Mouse (Mus musculus) intestine, embryonic 16.5 days (tissue): Measurements from ENCODE around the gene Gstm7. TPM values are rescaled to one million over a fixed set of nuclear protein-coding genes. Genes with fewer than 3 reads are reported as not detected.
"Not testable (repeated sequence)": the region's sequence is repeated elsewhere in the genome, so short reads cannot be mapped to it uniquely, and the experiment has no call there.

Source experiments
- ATAC-seq: fragments of 200-750 bp; cut with Nextera tagmentation; 2 replicates; pipeline ENCODE4 v1.8.0; 2017; ENCODE audit warnings: moderate TSS enrichment, moderate library complexity
- H3K27ac ChIP-seq: fragments of 300-500 bp; sonication (generic); 2 replicates; pipeline ENCODE4 v1.5.1; 2014; ENCODE audit warnings: mild to moderate bottlenecking, low read length
- H3K27me3 ChIP-seq: fragments of 300-500 bp; sonication (generic); replicated peaks from 2 replicates; pipeline ENCODE4 v1.6.1; 2014; ENCODE audit warnings: low read length, control low read depth, mixed read lengths; ENCODE audit not compliant: control insufficient read depth, insufficient read depth
- H3K36me3 ChIP-seq: fragments of 300-500 bp; sonication (generic); 2 replicates; pipeline ENCODE4 v1.6.1; 2014; ENCODE audit warnings: low read length, control low read depth; ENCODE audit not compliant: control insufficient read depth, insufficient read depth
- H3K4me1 ChIP-seq: fragments of 300-500 bp; sonication (generic); 2 replicates; pipeline ENCODE4 v1.6.1; 2014; ENCODE audit warnings: low read length, control low read depth, mixed read lengths; ENCODE audit not compliant: control insufficient read depth, insufficient read depth
- H3K4me2 ChIP-seq: fragments of 300-500 bp; sonication (generic); 2 replicates; pipeline ENCODE4 v1.6.1; 2014; ENCODE audit warnings: low read depth, low read length, control low read depth
- H3K4me3 ChIP-seq: fragments of 300-500 bp; sonication (generic); 2 replicates; pipeline ENCODE4 v1.5.1; 2014; ENCODE audit warnings: mild to moderate bottlenecking, low read length
- H3K9ac ChIP-seq: fragments of 300-500 bp; sonication (generic); 2 replicates; pipeline ENCODE4 v1.6.1; 2014; ENCODE audit warnings: low read depth, low read length
- H3K9me3 ChIP-seq: fragments of 300-500 bp; sonication (generic); 2 replicates; pipeline ENCODE4 v1.6.1; 2016; ENCODE audit warnings: low read length, control low read depth; ENCODE audit not compliant: control insufficient read depth
- WGBS: fragments of 180-500 bp; shearing (Covaris S2); extraction: QIAGEN DNeasy Blood & Tissue Kit; methylation state at CpG from one replicate; pipeline ENCODE4 v1.1.7; 2014; 5-methylcytosine and 5-hydroxymethylcytosine counted together
- polyA plus RNA-seq: library from polyadenylated mRNA; unstranded; fragments of >200 nt; fragmentation: Nextera tagmentation; extraction: Ambion mirVana; gene quantifications from 2 replicates; pipeline ENCODE4 v1.2.1, GENCODE M21; 2015

Gstm7 gene
- 32.2 and 32.7 TPM in 2 replicates for polyA plus RNA-seq

DNA sequence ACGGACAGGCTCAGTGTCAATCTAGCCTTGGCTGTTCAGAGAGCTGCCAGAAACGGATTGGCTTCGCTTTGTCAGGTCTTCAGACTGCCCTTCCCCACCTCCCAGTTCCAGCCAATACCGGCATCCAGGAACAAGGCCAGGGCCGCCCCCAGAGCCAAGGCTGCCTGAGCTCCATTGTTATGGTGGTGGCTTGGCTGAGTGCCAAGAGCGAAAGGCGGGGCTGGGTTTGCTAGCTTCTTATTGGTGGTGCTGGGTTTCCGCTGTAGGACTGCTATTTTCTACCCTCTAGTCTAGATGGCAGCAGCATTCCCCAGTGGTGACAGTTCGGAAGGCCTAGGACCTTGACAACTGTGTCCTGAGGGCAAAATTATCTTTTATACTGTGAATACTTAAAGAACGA, at the start of gene Gstm7:
TSS of gene Gstm7 (minus strand) at position 148 of the 400 bp plus-strand sequence.
- Histone ChIP-seq H3K9me3 (no peaks in the 10 kb centered on the region), H3K36me3 (no peaks in the 10 kb centered on the region), H3K27ac (peak within 1 kb of the TSS; percentile 62), H3K4me1 (0 out of 2 replicates have a peak, but pooled peaks cover 6% of the 10 kb centered on the region), H3K4me3 (peak within 1 kb of the TSS; percentile 34), H3K27me3 (no peaks in the 10 kb centered on the region), H3K4me2 (peak within 1 kb of the TSS; percentile 63), H3K9ac (peak within 1 kb of the TSS; percentile 62)
- WGBS: 5% methylated on average over 10 of the region's 10 CpGs
- peak; percentile 97 for ATAC-seq

DNA sequence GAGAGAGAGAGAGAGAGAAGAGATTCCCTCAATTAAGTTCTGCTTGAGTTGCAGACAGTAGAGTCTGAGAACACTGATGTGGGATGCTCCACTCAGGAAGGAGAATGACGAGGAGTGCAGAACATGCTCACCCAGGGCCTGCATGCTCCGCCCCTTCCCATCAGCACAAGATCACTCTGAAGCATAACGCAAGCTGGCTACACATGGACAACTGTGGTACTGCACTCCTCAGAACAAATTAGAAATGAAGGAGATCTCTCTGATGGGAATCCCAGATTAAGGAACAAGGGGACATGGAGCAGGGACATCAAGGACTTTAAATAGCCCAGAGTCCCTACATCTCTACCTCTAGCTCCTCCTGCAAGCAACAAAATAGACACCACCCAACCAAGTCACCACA, 49.6 kb upstream of the Gstm7 start:
- no peak overlapping the region for H3K27ac ChIP-seq
- no peak overlapping the region for H3K4me2 ChIP-seq
- no peak overlapping the region for H3K4me3 ChIP-seq
- WGBS: 68% methylated on average over 3 of the region's 3 CpGs
- peaks cover 21% of the 10 kb centered on the region for H3K4me1 ChIP-seq
- no peaks in the 10 kb centered on the region for H3K27me3 ChIP-seq
- H3K9me3 ChIP-seq: no peaks in the 10 kb centered on the region
- H3K9ac ChIP-seq: no peak overlapping the region
- no peaks in the 10 kb centered on the region for H3K36me3 ChIP-seq
- no peak for ATAC-seq

- Histone ChIP-seq H3K4me2 (no peak overlapping the region), H3K36me3 (no peaks in the 10 kb centered on the region), H3K27me3 (no peaks in the 10 kb centered on the region), H3K9ac (no peak overlapping the region), H3K4me1 (peaks cover 15% of the 10 kb centered on the region), H3K4me3 (no peak overlapping the region), H3K27ac (peak overlapping the region; percentile 74), H3K9me3 (no peaks in the 10 kb centered on the region)
- ATAC-seq: peak; percentile 96
- 49% methylated on average over 3 of the region's 3 CpGs for WGBS
These were observed 46.1 kb upstream of the Gstm7 start for GRCm38 (mm10) chr3:107977691-107978090.

DNA sequence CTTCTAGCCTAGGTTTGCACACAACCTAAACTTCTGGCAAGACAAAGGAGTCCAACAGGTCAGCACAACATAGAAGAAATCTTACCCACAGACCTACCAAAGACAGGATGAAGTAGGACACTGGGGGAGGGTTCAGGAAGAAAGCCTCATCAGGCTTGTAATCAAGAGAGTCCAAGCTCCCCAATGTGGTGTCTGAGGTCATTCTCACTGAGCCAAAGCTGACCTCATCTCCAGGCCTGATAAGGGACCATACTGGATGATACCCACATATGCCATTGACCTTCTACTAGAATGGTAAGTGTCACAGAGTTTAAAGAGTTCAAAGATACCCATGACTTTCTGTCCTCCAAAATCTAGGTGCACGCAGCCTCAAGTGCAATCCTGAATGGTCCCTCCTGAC, 42.6 kb upstream of the Gstm7 start:
- WGBS: 100% methylated on average over 1 of the region's 1 CpGs
- no peaks in the 10 kb centered on the region for H3K27me3 ChIP-seq

GRCm38 (mm10) chr3:107972070-107972469, 40.5 kb upstream of the Gstm7 start:
- Histone ChIP-seq H3K9ac (no peak overlapping the region), H3K36me3 (no peaks in the 10 kb centered on the region), H3K4me2 (no peak overlapping the region), H3K27me3 (no peaks in the 10 kb centered on the region), H3K4me3 (no peak overlapping the region), H3K4me1 (peaks cover 7% of the 10 kb centered on the region), H3K27ac (no peak overlapping the region), H3K9me3 (no peaks in the 10 kb centered on the region)
- WGBS: 48% methylated on average over 3 of the region's 3 CpGs
- 0 out of 2 replicates have a peak, but pooled peaks have one; percentile 32 for ATAC-seq

More for the DNA sequence above, 42.6 kb upstream of the Gstm7 start:
- H3K9ac ChIP-seq: no peak overlapping the region
- no peaks in the 10 kb centered on the region for H3K9me3 ChIP-seq
- no peak overlapping the region for H3K4me3 ChIP-seq
- no peak for ATAC-seq
- no peaks in the 10 kb centered on the region for H3K36me3 ChIP-seq
- peaks cover 11% of the 10 kb centered on the region for H3K4me1 ChIP-seq
- no peak overlapping the region for H3K27ac ChIP-seq
- H3K4me2 ChIP-seq: no peak overlapping the region

DNA sequence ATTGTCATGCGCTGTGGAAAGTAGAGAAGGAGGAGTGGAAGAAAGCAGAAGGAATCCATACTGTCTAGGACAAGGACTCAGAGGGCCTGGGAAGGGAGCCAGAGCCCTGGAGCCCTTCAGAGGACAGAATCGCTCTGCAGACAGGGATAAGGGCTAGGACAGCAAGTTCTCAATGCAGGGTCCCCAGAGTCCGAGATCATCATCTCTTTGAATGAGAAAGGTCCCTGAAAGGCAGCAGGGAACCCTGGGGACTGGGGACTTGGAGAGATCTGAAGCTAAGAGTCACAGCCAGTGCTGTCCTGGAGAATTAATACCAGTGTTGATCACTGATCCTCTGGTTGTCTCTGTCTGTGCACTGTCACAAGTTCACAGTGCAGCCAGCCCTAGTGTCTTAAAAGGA, 39.5 kb upstream of the Gstm7 start:
- not testable (repeated sequence) for H3K36me3 ChIP-seq, H3K4me1 ChIP-seq, H3K27me3 ChIP-seq, H3K4me2 ChIP-seq, H3K27ac ChIP-seq, H3K9me3 ChIP-seq, H3K9ac ChIP-seq, H3K4me3 ChIP-seq, ATAC-seq
- 64% methylated on average over 3 of the region's 3 CpGs for WGBS

DNA sequence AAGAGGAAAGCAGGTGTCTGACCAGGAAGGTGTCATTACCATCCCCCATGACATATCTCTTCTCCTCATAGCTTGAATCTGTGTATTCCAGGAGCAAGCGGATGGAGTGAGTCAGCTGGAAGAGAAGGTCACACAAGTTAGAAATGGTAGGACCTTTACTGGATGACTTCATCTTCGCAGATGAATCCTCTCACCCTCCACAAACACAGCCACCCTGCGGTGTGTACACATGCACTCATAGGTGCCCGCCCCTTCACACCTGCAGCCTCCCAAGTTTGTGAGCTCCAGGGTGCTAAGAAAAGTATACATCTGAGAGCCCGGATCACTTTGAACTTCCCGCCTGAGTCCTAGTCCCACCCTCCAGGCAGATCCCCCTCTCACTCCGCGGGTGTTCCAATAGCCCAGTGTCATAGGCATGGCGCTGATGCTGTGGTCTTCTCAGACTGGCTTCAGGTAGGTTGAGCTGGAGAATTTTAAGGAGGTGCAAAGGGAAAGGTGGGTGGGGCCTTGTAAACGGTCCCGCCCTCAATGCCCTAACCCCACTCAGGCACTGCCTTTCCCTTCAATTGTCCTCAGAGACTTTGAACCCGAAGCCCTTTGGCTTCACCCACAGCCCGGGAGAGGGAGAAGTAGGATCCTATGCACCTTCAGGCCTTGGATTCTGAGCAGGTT, 37.2 kb upstream of the Gstm7 start, which contains the start of gene Gstm3:
TSS of gene Gstm3 (minus strand) at position 560 of the 672 bp plus-strand sequence.
- Histone ChIP-seq H3K4me1 (peaks cover 20% of the 10 kb centered on the region), H3K9ac (0 out of 2 replicates have a peak within 1 kb of the TSS, but pooled peaks have one; percentile 10), H3K4me3 (peak within 1 kb of the TSS; percentile 29), H3K9me3 (no peaks in the 10 kb centered on the region), H3K4me2 (peak within 1 kb of the TSS; percentile 43), H3K27me3 (no peaks in the 10 kb centered on the region), H3K27ac (no peak within 1 kb of the TSS), H3K36me3 (no peaks in the 10 kb centered on the region)
- ATAC-seq: peak; percentile 82
- WGBS: 40% methylated on average over 13 of the region's 13 CpGs

DNA sequence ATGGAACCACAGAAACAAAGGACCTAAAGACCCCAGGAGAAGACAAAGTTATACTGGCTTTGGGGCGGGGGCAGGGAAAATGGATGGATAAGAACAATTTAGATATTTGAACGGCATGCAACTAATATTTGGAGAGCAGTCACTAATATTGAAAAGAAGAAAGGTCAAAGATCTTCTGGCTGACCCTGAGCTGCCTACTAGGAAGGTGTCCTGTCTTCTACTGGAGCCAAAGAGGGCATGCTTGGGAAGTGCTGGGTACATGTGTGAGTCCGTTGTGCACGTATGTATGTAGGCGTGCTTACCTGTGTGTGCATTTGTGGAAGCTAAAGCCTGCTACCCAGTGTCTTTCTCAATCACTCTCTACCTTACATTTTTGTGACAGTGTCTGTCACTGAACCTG, 35.0 kb upstream of the Gstm7 start:
- Histone ChIP-seq H3K4me3 (no peak overlapping the region), H3K4me2 (no peak overlapping the region), H3K36me3 (no peaks in the 10 kb centered on the region), H3K4me1 (peaks cover 16% of the 10 kb centered on the region), H3K9me3 (no peaks in the 10 kb centered on the region), H3K9ac (no peak overlapping the region), H3K27ac (no peak overlapping the region), H3K27me3 (no peaks in the 10 kb centered on the region)
- WGBS: 90% methylated on average over 5 of the region's 5 CpGs
- ATAC-seq: no peak

DNA sequence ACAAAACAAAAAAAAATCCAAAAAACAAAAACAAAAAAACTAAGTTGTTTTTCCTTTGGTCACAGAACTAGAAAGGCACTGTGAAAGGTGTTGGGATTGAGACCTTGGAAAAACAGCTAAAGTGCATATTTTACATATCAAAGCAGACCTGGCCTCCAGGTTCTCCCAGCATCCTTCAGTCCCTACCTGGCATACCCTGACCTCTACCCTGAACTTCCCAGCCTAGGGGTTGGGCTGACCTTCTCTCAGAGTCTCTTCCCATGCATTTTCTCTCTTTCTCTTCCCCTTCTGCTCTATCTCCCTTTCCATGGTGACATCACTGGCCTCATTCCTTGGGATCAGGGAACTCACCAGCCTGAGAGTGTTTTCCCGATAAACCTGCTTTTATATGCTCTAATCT, 34.0 kb upstream of the Gstm7 start:
- Histone ChIP-seq H3K4me2 (no peak overlapping the region), H3K27ac (no peak overlapping the region)

More for the DNA sequence above, 34.0 kb upstream of the Gstm7 start:
- peaks cover 16% of the 10 kb centered on the region for H3K4me1 ChIP-seq
- 41% methylated on average over 1 of the region's 1 CpGs for WGBS
- H3K4me3 ChIP-seq: no peak overlapping the region
- no peaks in the 10 kb centered on the region for H3K36me3 ChIP-seq
- H3K9me3 ChIP-seq: no peaks in the 10 kb centered on the region
- no peaks in the 10 kb centered on the region for H3K27me3 ChIP-seq
- H3K9ac ChIP-seq: no peak overlapping the region
- ATAC-seq: no peak
